Mouse (Mus musculus): ENCODE results near the gene Chst1.

GRCm38 (mm10) chr2:92645282-92646037 lies 46.0 kb downstream of the Chst1 start:
- TF ChIP-seq POLR2A (IDR thresholded peaks at IDR 0.05; ENCODE audit: borderline replicate concordance, control insufficient read depth, low read depth, low read length) (no peak), CTCF (IDR thresholded peaks at IDR 0.05; ENCODE audit: control insufficient read depth, insufficient read depth, low read length) (no peak)

All from bone marrow, adult 2 months (tissue).